ENCODE assay signal across 21 mouse cellular contexts in the genomic region with DNA sequence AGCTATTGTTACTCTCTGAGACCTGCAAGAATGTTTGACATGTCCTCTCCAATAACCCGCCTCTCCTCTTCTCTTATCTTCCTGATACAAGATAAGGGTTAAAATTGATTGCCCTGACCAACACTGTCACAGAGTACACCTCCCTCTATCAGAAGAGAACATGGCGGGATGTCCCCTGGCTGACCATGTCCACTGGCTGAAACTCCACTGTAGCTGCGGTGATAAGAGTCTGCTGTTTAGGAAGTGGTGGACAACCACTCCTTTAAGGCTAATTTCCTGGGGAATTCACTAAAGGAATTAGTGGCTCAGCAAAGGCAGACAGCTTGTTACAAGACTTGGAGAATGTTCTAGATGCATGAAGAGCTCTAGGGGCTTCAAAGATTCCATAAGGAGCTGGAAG.
"Had no signal": no experiment of that assay in that cellular context is flagged by ENCODE, and none has a peak within 500 bp of the region (broad histone marks: within the 10 kb centered on the region; RNA-seq: fewer than 3 reads in every experiment).

No protein-coding gene starts in this region.

- H3K4me2 ChIP-seq: midbrain, embryonic 11.5 days had no signal

- H3K4me3 ChIP-seq: left cerebral cortex, adult 2 months; myocyte had no signal

- H3K27ac ChIP-seq: left cerebral cortex, adult 2 months; liver, embryonic 14.5 days; macrophage; stomach, postnatal 0 days had no signal

- ATAC-seq: inflammation-experienced regulatory T-cells, adult 6 months; intestine, embryonic 16.5 days; midbrain, embryonic 16.5 days had no signal

- H3K9ac ChIP-seq: liver, embryonic 14.5 days had no signal

- DNase-seq: kidney, adult 18-20 months; kidney, adult 9 months; kidney, postnatal 10 days; kidney, postnatal 36 days; layer of hippocampus, postnatal 36 days; lung, adult 2 months; right cerebral cortex, adult 18-20 months; right cerebral cortex, postnatal 14 days; right cerebral cortex, postnatal 4 days; thymus, adult 2 months; thymus, postnatal 14 days; thymus, postnatal 4 days had no signal
